Mouse (Mus musculus) heart, embryonic 16.5 days (tissue): ENCODE results near the gene Lcp2. TPM values are rescaled to one million over a fixed set of nuclear protein-coding genes. Genes with fewer than 3 reads are reported as not detected.

Source experiments
- ATAC-seq: fragments of 200-750 bp; cut with Nextera tagmentation; replicated peaks from 2 replicates; pipeline ENCODE4 v1.8.0; 2017; ENCODE audit warnings: moderate number of reproducible peaks; ENCODE audit not compliant: insufficient read depth, low FRiP score; ENCODE audit errors: extremely low read depth
- H3K27ac ChIP-seq: fragments of 300-500 bp; sonication (generic); 2 replicates; pipeline ENCODE4 v1.5.1; 2014; ENCODE audit warnings: mild to moderate bottlenecking, low read length, control low read depth, moderate library complexity
- H3K27me3 ChIP-seq: fragments of 300-500 bp; sonication (generic); 2 replicates; pipeline ENCODE4 v1.6.1; 2014; ENCODE audit warnings: low read length, mixed read lengths; ENCODE audit not compliant: control insufficient read depth, insufficient read depth
- H3K36me3 ChIP-seq: fragments of 300-500 bp; sonication (generic); 2 replicates; pipeline ENCODE4 v1.6.1; 2014; ENCODE audit not compliant: control insufficient read depth, insufficient read depth
- H3K4me1 ChIP-seq: fragments of 300-500 bp; sonication (generic); 2 replicates; pipeline ENCODE4 v1.6.1; 2014; ENCODE audit warnings: low read length, mixed read lengths; ENCODE audit not compliant: control insufficient read depth, insufficient read depth
- H3K4me2 ChIP-seq: fragments of 300-500 bp; sonication (generic); 2 replicates; pipeline ENCODE4 v1.6.1; 2014; ENCODE audit warnings: low read depth, mild to moderate bottlenecking, control low read depth, low read length
- H3K4me3 ChIP-seq: fragments of 300-500 bp; sonication (generic); 2 replicates; pipeline ENCODE4 v1.5.1; 2014; ENCODE audit warnings: mild to moderate bottlenecking, control low read depth, low read length
- H3K9ac ChIP-seq: fragments of 300-500 bp; sonication (generic); 2 replicates; pipeline ENCODE4 v1.6.1; 2014; ENCODE audit warnings: low read length, control low read depth
- H3K9me3 ChIP-seq: fragments of 300-500 bp; sonication (generic); replicated peaks from 2 replicates; pipeline ENCODE4 v1.6.1; 2016; ENCODE audit warnings: low read length; ENCODE audit not compliant: control insufficient read depth
- WGBS: fragments of 180-500 bp; shearing (Covaris S2); extraction: QIAGEN DNeasy Blood & Tissue Kit; methylation state at CpG from one replicate; pipeline ENCODE4 v1.1.7; 2014; 5-methylcytosine and 5-hydroxymethylcytosine counted together
- polyA plus RNA-seq: library from polyadenylated mRNA; unstranded; fragments of >200 nt; fragmentation: Nextera tagmentation; extraction: Ambion mirVana; gene quantifications from 2 replicates; pipeline ENCODE4 v1.2.1, GENCODE M21; 2015

Lcp2 gene
- polyA plus RNA-seq, 1 experiment from 2014 or later, result 11.3 TPM

DNA sequence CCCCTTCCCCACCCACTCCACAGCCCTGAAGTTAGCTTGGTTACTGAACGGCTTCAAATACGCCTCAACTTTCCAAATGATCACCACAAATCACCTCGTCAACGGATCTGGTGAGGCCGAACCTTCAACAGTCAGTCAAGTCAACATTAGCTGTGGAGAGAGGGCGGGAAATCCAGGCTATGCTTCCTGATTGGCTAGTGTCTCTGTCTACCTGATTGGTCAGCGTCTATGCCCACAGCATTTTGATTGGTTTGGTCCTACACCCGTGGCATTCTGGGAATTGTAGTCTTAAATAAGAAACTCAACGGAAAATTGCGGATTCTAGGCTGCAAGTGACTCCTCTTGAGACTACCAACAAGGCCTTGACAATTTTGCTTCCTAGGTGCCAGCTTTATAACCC is 51.7 kb downstream of the Lcp2 start, which contains the start of gene 4930469K13Rik:
Gene 4930469K13Rik, minus strand, starts transcription at position 133 of the 400 bp plus-strand sequence.
- Histone ChIP-seq H3K4me1 (no peaks in the 10 kb centered on the region), H3K9ac (no peak within 1 kb of the TSS), H3K27me3 (no peaks in the 10 kb centered on the region), H3K9me3 (no peaks in the 10 kb centered on the region), H3K4me3 (no peak within 1 kb of the TSS), H3K36me3 (no peaks in the 10 kb centered on the region), H3K27ac (no peak within 1 kb of the TSS), H3K4me2 (no peak within 1 kb of the TSS)
- WGBS, result 79% methylated on average over 10 of the region's 10 CpGs
- no peak for ATAC-seq

DNA sequence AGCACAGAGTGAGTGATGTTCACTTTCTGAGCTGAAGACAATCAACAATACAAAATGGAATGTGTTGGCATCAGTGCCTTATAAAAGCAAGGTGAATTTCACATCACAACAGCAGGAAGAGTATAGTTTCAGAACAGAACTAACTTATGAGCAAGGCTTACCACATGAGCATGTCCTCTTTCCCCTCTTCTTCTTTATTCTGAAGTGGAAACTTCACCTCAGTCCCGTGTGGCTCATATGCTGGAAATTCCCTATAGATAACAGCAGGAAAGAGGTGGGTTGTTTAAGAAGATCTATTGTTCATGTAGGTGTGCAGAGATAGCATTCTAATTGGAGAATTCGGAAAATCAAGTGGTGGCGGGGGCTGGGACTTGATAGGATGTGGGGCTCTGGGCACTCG is 55.1 kb downstream of the Lcp2 start:
- H3K4me1 ChIP-seq, result no peaks in the 10 kb centered on the region
- no peaks in the 10 kb centered on the region for H3K27me3 ChIP-seq
- H3K4me2 ChIP-seq, result no peak overlapping the region
- no peak overlapping the region for H3K4me3 ChIP-seq
- no peak overlapping the region for H3K27ac ChIP-seq
- WGBS, result 56% methylated on average over 4 of the region's 4 CpGs
- no peak overlapping the region for H3K9ac ChIP-seq
- H3K9me3 ChIP-seq, result no peaks in the 10 kb centered on the region
- H3K36me3 ChIP-seq, result no peaks in the 10 kb centered on the region
- no peak for ATAC-seq

- no peak overlapping the region for H3K9ac ChIP-seq
- H3K27ac ChIP-seq, result no peak overlapping the region
- H3K4me3 ChIP-seq, result no peak overlapping the region
- H3K4me2 ChIP-seq, result no peak overlapping the region
- H3K4me1 ChIP-seq, result no peaks in the 10 kb centered on the region
- ATAC-seq, result no peak
- no peaks in the 10 kb centered on the region for H3K36me3 ChIP-seq
- 33% methylated on average over 1 of the region's 1 CpGs for WGBS
- no peaks in the 10 kb centered on the region for H3K27me3 ChIP-seq
- H3K9me3 ChIP-seq, result no peaks in the 10 kb centered on the region
Measured at GRCm38 (mm10) chr11:34104919-34105318, 58.2 kb downstream of the Lcp2 start.

- H3K27ac ChIP-seq, result no peak overlapping the region
- WGBS, result 96% methylated on average over 1 of the region's 1 CpGs
- no peaks in the 10 kb centered on the region for H3K4me1 ChIP-seq
- H3K27me3 ChIP-seq, result no peaks in the 10 kb centered on the region
- H3K4me2 ChIP-seq, result no peak overlapping the region
- no peak overlapping the region for H3K4me3 ChIP-seq
- H3K9ac ChIP-seq, result no peak overlapping the region
- no peak for ATAC-seq
- no peaks in the 10 kb centered on the region for H3K9me3 ChIP-seq
- H3K36me3 ChIP-seq, result no peaks in the 10 kb centered on the region
Measured at GRCm38 (mm10) chr11:34109260-34109659, 62.5 kb downstream of the Lcp2 start.

GRCm38 (mm10) chr11:34111940-34112339 is 65.2 kb downstream of the Lcp2 start:
- no peak overlapping the region for H3K9ac ChIP-seq
- ATAC-seq, result no peak
- no peaks in the 10 kb centered on the region for H3K36me3 ChIP-seq
- H3K9me3 ChIP-seq, result no peaks in the 10 kb centered on the region
- no peak overlapping the region for H3K4me2 ChIP-seq
- 60% methylated on average over 7 of the region's 7 CpGs for WGBS
- H3K27ac ChIP-seq, result no peak overlapping the region
- H3K4me1 ChIP-seq, result no peaks in the 10 kb centered on the region; the same call in 1 of the 2 replicates
- H3K27me3 ChIP-seq, result no peaks in the 10 kb centered on the region
- no peak overlapping the region for H3K4me3 ChIP-seq

DNA sequence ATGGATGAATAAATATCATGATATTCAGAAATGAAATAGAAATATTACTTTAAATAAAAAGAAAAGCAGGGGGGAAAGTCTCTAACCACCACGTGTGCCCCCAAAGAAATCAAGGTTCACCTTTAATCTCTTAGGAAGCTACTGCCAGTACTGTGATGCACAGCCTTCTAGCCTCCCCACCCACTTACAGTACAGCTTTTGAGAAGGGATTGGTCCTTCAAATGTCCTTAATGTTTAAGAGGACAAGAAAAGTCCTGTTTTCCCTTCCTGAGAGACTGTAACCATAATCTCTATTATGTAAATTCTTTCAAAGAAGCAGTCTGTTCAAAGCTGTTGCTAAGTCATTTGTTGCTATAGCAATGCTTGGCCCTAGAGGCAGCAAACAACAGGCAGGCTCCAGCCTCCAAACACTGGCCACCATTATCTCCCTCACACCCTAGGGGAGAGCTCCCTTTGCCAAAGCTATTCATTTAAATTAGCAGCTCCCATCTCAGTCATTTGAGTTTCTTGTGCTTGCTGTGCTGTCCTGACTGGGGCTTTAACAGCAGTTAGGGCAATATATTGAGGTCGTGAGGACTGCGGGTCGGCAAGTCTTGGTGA is 66.2 kb downstream of the Lcp2 start:
- Histone ChIP-seq H3K4me2 (no peak overlapping the region), H3K4me1 (no peaks in the 10 kb centered on the region; the same call in 1 of the 2 replicates), H3K9ac (no peak overlapping the region), H3K9me3 (no peaks in the 10 kb centered on the region), H3K27me3 (no peaks in the 10 kb centered on the region), H3K36me3 (no peaks in the 10 kb centered on the region), H3K4me3 (no peak overlapping the region), H3K27ac (no peak overlapping the region)
- 51% methylated on average over 4 of the region's 4 CpGs for WGBS
- no peak for ATAC-seq

DNA sequence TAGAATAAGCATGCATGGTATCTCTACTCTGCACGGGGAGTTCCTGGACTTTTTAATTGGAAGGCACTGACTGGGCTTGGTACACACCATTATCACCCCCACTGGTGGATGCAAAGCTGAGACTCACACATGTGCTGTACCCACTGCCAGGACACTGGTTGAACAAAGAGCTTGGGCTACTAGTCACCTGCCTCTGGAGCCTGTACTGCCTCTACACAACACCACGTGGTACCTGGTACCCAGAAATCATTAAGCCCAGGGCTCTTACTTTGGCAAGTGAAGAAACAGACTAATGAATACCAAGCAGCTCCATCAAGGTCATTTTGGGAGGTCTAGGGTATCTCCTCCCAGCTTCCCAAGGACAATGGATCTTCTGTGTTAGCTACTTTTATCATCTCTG is 67.0 kb downstream of the Lcp2 start:
- ATAC-seq, result no peak
- WGBS, result 50% methylated on average over 2 of the region's 2 CpGs
- H3K4me3 ChIP-seq, result no peak overlapping the region
- no peaks in the 10 kb centered on the region for H3K9me3 ChIP-seq
- H3K27ac ChIP-seq, result no peak overlapping the region
- no peaks in the 10 kb centered on the region for H3K27me3 ChIP-seq
- H3K9ac ChIP-seq, result no peak overlapping the region
- no peaks in the 10 kb centered on the region; the same call in 1 of the 2 replicates for H3K4me1 ChIP-seq
- no peak overlapping the region for H3K4me2 ChIP-seq
- no peaks in the 10 kb centered on the region for H3K36me3 ChIP-seq

GRCm38 (mm10) chr11:34116572-34117135 is 69.9 kb downstream of the Lcp2 start:
- no peak overlapping the region for H3K9ac ChIP-seq
- H3K9me3 ChIP-seq, result no peaks in the 10 kb centered on the region
- no peaks in the 10 kb centered on the region for H3K27me3 ChIP-seq
- 18% methylated on average over 2 of the region's 2 CpGs for WGBS
- no peak overlapping the region for H3K4me2 ChIP-seq
- H3K36me3 ChIP-seq, result no peaks in the 10 kb centered on the region
- no peaks in the 10 kb centered on the region; the same call in 1 of the 2 replicates for H3K4me1 ChIP-seq
- ATAC-seq, result peak; percentile 70
- no peak overlapping the region for H3K27ac ChIP-seq
- no peak overlapping the region for H3K4me3 ChIP-seq

- no peak for ATAC-seq
- WGBS, result 70% methylated on average over 3 of the region's 3 CpGs
- Histone ChIP-seq H3K27ac (no peak overlapping the region), H3K4me2 (no peak overlapping the region), H3K36me3 (no peaks in the 10 kb centered on the region), H3K4me1 (no peaks in the 10 kb centered on the region; the same call in 1 of the 2 replicates), H3K4me3 (no peak overlapping the region), H3K9me3 (no peaks in the 10 kb centered on the region), H3K9ac (no peak overlapping the region), H3K27me3 (peaks cover 5% of the 10 kb centered on the region; the same call in 1 of the 2 replicates)
Measured at GRCm38 (mm10) chr11:34117581-34117980, 70.9 kb downstream of the Lcp2 start.
